Mouse (Mus musculus) thymus, postnatal 14 days (tissue): ENCODE data around the gene Cnot2.

Experiments
- DNase-seq: peaks from one replicate; pipeline ENCODE4 v3.0.0; 2021

The Cnot2 gene

DNA sequence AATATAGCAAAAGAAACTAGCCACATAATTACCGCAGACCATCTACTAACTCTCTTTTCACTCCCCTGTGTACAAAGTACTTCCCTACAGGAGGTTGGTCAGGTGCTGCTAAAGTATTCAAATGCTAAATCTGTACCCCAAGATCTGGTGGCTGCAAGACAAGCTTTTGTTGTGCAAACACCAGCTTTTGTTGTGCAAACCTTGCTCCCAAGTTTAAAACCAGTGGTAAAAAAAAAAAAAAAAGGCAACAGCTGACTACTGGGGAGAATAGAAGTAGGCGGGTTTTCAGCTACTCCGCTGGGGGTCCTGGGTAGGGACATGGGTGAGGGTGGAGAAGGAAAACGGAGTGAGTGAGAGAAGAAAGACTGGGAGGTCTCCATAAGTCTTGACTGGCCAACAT is 19.1 kb downstream of the Cnot2 start:
- DNase-seq, result no peak

DNA sequence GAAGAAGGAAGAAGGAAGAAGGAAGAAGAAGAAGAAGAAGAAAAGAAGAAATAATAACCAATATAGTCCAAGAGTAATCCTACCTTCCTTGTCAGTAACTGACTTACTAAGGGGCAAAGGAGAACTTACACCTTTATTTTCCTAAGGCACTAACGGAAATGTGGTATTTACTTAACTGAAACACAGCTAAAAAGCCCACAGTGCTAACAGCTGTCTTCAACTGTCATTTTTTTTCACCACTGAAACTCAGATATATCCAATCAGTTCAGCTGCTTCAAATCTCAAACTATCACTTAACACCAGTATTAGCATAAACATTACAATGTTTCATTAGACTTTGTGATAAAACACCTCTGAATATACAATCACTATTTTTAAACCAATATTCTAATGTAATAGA is 22.1 kb downstream of the Cnot2 start:
- DNase-seq, result no peak

DNA sequence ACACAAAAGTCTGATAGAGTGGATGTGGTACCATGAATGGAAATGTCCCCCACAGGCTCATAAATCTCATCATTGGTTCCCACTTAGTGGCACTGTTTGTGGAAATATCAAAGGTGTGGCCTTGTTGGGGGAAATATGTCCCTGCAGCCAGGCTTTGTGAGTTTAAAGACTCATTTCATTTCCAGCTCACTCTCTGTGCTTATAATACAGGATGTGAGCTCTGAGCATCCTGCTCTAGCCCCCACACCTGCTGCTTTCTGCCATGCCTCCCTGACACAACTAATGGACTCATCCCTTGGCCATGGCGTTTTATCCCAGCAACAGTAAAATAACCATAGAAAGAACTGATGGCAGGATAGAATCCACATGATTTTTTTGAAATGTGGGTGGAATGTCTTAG is 24.1 kb downstream of the Cnot2 start:
- peak; percentile 45 for DNase-seq

DNA sequence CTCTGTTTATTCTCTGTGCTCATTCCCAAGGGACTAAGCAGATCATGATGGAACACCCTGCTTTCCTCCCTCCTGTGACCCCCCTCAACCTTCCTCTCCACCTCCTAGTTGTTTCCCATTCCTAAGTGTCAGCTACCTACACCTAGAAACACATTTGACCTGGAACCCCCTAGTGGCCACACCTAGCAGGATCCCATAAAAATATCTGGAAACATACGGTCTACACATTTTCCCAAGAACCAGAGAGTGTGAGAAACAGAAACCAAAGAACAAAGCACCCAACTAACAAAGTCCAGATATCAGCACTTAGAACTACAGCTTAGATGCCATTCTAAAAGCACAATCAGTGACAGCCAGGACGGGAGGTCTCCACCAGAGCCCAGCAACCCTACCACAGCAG is 26.9 kb downstream of the Cnot2 start:
- DNase-seq, result peak; percentile 42

DNA sequence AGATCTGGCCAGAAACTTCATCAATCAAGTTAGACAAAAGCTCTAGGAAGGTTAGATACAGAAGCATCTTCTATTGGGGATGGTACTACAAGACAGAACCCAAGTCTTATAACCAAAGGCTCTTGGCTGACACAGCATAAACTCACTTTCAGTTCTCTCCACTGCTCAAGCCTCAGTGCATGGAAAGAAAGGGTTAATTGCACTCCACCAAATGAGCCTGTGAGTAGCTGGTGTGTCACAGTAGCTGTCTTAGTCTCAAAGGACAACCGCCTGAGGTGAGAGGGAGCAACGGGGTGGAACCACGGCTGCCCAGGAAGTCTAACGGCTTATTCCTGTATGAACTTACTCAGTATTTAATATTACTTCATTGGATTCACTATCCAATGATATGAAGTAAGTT is 33.4 kb downstream of the Cnot2 start:
- DNase-seq, result no peak

DNA sequence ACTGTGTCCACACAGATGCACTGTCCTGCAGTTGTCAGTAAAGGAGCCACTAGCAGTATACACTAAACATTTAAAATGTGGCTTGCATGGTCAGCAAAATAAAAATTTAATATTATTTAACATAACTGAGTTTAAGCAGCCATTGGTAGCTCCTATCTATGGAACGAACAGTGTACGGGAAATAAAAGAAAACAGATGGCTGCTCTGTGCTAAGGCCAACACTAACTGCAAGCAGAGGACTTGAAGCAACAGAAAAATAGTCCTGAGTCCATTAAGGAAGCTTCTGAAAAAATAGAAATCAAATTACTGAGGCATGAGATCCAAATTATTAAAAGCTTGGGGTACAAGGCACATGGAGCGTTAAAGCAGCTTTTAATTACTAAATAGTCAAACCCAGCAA is 35.1 kb downstream of the Cnot2 start:
- no peak for DNase-seq

DNA sequence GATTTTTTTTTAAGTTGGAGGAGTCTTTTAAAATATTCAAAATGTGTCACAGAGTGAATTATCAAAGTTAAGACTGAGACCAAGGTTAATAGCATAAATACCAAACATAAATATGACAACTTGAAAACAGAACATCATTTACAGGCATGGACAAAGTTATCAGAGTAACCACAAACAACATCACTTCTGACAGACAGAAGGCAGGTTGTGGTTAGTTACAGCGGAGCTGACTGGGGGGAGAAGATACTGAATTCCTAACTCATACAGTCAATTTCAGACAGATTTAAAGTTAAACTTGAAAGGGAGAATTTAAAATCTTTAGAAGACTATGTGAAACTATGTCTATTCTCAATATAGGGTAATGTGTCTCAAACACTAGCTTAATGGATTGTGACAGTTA is 38.2 kb downstream of the Cnot2 start:
- DNase-seq, result no peak

DNA sequence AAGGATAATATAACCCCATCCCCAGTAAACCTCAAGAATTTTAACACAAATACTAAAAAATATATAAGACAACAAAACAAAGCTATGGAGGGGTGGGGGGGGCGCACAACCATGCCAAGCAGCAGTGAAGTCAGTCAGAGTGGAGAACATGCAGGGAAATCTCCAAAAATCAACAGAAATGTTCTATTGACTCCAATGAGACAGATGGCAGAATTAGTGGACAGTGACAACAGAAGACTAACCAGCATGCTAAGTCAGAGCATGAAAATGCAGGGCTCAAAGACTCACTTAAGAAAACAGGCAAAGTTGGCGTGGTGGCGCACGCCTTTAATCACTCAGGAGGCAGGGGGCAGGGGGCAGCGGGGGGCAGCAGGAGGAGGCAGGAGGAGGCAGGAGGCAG is 40.6 kb downstream of the Cnot2 start:
- DNase-seq, result no peak

DNA sequence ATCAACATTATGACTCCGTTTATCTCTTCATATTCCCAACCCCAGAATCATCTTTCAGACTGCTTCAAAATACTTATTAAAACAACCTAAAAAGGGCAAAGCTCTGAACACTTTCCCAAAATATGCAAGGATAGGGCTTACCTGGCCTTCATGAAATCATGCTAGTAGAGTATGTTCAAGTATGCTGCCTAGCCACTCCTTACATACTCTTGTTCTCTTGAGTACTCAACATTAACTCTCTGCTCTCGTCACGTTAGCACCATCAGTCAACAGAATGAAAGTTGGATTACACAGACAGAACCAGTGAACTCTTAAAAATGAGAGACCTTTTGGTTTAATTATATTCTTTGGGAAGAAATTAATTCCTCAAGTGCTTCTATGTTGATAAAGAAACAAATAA is 43.8 kb downstream of the Cnot2 start:
- DNase-seq, result no peak

DNA sequence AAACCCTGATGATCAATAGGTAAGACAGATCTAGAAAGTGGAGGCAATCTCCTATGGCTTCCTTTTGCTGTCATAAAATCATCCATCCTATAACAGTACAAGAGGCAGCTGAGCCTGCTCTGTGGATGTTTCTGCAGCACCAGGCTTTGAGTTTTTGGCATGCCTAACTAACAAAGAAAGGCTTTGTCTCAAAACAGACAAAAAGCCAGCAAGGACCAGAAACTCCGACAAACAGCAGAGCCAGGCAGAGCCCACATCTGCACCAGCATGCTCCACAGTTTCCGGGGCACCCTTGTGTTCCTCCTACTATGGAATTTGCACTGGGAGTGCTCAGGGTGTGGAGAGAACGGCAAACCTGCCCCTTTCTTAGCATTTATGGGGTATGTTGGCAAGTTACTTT is 47.0 kb downstream of the Cnot2 start:
- no peak for DNase-seq

DNA sequence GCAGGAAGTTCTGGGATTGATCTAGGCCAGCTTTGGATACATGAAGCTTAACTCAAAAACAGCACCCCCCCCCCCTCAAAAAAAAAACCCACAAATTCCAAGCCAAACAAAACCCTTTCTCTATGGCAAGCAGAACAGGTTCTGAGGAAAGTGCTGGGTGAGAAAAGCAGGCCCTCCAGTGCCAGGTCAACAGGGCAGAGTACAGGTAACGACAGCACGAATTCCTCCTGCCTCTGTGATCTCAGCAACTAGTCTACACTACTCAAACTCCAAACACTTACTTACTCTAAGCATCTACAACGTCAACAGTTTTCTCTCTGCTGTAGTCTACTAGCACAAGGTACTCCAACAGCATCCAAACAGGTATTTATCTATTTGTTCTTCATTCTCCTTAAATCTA is 48.8 kb downstream of the Cnot2 start:
- DNase-seq, result no peak

DNA sequence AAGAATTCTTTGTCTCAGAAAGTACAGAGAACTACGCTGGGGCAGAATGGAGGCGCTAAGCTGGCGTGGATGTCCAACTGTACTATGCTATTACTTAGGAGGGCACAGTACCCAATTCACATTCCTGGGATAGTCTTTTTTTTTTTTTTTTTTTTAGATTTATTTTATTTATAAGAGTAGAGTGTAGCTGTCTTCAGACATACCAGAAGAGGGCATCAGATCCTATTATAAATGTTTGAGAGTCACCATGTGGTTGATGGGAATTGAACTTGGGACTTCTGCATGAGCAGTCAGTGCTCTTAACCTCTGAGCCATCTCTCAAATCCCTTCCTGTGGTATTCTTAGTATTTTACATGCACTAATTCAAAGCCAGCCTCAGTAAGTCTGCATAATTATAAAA is 50.2 kb downstream of the Cnot2 start:
- DNase-seq, result no peak

DNA sequence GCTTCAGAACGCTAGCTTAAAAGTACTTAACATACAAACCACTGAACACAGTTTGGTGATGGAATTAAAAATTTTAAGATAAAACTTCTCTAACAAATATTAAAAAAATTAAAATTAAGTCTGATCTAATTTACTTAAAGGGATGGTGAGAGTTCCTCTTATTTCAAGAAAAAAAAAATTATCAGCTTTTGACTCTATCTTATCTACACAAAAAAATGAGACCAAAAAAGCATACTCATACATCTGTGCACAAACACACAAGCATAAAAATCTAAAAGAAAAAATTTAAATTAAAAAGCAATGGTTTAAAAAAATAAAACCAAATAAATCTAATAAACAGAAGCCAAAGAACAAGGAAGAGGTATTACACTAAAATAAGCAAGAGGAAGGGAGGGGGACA is 61.7 kb downstream of the Cnot2 start:
- DNase-seq, result no peak

DNA sequence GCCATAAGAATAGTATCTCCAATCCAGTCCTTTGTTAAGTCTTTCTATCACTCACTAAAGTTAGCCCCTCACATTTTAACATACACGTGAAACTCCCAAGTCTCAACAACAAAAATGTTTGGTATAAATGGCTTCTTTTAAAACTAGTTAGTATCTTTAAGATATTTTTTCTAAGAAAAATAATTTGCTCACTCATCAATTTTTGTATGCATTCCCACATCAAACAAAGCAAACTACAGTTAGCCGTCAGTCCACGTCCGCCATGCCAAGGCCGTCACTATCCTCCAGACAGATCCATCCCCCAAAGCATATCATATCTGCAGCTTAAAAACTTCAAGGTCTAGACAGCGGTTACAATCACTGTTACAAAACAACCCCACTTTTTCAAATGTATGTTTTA is 65.7 kb downstream of the Cnot2 start:
- no peak for DNase-seq

DNA sequence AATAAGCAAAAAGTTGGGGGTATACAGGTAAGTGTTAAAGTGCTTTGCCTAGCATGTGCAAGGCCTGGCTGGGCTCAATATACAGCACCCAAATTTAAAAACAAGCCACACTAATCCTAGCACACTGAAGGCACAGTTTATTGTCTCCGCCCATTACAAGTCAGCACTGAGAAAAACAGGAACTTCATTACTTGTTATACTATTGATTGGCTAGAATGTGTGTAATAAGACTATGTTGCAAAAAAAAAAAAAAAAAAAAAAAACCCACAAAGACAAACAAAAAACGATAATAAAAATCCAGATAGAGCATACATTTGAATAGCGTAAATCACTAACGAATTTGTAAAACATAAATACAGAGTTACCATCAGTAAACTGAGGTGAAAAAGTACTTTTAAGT is 66.2 kb downstream of the Cnot2 start:
- DNase-seq, result no peak

DNA sequence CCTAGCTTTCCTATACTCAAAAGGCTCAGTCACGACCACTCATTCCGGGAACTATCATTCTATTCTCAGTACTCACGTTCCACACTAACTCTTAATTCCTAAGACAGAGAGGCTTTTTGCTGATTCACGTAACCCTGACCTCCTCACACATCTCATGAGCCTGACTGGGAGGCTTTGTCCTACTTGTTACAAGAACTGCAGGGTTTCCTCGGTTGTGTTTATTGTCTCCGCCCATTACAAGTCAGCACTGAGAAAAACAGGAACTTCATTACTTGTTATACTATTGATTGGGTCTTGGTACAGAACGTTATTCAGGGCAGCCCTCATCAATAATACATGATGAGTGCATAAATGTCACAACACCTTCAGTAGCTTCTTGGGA is 68.1 kb downstream of the Cnot2 start:
- no peak for DNase-seq

DNA sequence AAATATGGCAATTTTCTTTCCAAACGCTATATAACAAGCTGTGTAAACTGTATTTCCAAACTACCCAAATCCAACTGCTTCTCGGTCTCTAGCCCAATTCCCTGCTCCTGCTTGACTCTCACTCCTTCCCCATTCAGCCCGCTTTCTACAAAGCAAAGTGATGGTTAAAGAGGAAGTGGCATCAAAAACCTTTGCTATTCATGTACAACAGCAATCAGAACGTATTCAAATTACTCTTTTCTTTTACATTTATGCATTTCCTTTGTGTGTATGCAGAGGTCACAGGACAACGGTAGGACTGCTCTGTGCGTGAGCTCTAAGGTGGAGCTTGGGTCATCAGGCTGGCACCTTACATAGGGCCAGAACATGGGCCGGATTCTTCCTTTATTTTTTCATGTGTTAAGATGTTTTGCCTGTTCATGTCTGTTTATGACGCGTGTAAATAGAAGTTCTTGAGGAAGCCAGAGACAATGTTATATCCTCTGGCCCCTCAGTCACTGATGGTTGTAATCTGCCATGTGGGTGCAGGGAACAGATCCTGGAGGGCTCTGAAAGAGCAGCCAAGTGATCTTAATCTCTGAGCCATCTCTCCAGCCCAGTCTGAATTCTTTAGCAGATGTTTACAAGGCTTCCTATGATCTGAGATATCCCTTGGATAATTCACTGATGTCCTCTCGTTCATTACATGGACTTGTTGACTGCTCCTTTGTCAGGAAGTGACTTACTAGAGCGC is 68.6 kb downstream of the Cnot2 start:
- no peak for DNase-seq

DNA sequence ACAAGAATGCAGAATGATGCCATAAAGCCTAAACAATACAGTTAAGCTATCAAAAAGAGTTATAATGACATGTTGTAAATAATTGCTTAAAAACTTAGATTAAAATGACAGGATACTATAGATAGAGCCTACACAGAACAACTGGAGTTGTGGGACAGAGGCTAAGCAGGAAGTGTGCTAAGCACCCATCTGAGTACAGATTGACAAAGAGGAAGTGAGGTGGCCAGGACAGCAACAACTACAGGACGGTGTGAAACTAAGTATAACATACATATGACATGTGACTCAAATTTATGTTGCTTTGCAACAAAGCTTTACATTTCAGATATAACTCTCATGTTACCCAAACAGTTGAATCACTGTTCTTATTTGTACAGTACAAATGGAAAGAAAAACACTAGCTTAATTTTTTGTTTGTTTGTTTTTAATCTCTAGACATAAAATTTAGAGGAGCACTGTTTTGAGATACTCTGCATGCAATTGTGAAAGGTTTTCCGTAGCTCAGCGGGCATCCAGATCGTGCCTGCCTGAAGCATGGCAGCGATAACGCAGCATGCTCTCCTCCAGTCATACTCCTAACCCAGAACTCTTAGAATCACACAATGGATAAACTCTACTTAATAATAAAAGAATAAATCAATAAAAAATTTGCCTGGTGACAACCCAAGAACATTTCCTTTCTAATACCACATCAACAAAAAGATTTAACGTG is 75.9 kb downstream of the Cnot2 start:
- DNase-seq, result no peak

DNA sequence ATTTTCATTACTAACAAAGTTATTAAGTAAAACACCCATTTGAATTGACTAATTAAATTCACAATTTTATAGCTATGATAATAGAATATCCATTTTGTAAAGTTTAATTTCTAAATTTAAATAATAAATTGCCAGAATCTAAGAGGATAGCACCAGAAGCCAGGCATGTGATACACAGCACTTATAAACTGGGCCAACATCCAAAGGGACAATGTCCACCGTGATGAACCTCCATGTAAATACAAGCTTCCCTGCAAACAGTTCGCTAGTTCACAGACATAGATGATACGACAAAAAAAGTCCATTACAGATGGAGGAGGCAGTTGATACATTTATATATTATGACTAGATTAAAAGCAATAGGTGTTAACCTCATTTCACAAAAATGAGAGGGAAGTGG is 88.5 kb downstream of the Cnot2 start:
- no peak for DNase-seq

DNA sequence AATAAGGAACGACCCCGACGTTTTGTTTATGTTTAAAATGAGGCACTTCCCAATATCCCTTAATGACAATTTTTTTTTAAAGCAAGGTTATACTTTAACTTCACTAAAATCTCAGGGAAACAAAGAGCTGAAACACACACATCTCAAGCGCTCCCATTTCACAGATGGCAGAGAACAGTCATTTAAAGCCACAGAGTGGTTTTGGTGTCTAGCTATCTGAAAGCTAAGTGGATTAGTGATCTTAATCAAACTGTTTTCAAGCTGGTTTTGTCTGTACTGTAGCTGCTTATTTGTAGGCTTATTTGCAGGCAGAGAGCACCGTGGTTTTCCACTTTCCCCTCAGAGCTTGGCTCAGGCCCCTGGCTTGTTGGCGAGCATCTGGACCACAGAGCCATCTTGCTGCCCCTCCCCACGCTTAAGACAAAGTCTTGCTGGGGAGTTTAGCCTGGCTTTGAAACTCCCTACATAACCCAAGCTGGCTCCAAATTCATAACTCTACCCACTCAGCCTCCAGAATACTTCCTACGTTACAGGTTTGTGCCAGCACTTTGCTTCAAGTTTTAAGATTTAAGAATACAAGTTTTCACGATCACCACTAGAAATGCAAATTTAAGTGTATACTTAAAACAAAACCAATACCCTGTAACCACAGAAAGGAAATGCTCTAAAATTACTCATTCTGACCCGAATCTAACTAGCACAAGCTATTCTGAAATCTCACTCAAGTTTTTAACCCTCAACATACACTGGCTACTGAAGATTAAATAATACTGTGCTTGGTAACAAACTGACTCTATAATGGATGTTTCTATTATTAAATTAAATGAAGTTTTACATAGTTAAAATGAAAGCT is 94.2 kb downstream of the Cnot2 start:
- DNase-seq, result no peak

DNA sequence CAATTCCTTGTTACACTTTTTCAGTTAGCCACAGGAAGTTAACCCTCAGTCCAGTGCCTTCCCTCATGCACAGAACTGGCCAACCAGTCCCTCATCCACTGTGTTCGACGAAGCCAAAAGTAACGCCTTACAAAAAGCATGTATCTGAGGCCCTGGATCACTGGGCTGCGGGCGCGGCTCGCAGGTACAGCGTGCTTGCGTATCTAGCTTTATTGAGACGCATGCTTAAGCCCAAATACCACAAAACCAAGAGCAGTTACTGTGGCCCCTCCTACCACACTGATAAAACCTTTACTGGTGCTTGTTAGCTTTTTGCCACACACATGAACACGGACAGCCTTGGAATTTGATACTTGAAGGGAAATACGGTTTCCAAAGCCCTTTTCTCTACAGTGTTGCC is 99.4 kb downstream of the Cnot2 start:
- no peak for DNase-seq

DNA sequence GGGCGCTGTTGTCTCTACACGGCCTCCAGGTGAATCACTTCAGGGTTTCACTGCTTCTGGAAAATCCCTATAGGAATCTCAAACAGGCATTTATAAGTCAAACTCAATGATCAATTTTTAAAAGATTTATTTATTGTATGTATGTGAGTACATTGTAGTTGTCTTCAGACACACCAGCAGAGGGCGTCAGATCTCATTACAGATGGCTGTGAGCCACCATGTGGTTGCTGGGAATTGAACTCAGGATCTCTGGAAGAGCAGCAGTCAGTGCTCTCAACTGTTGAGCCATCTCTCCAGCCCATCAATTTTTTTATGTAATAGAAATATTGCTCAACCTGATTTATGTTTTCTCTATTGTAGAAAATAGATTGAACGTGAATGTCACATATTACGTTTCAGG is 100.3 kb downstream of the Cnot2 start:
- DNase-seq, result no peak

DNA sequence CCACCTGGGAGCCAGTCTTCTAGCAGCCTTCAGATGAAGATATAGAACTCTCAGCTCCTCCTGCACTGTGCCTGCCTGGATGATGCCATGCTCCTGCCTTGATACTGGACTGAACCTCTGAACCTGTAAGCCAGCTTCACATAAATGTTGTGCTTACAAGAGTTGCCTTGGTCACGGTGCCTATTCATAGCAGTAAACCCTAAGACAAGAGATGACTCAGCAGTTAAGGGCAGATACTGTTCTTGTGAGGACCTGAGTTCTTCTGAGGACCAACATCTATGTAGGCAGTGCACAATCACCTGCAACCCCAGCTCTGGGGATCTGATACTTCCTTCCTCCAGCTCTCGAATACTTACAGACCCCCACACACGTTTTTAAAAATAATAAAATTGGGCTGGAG is 104.8 kb downstream of the Cnot2 start:
- DNase-seq, result no peak

DNA sequence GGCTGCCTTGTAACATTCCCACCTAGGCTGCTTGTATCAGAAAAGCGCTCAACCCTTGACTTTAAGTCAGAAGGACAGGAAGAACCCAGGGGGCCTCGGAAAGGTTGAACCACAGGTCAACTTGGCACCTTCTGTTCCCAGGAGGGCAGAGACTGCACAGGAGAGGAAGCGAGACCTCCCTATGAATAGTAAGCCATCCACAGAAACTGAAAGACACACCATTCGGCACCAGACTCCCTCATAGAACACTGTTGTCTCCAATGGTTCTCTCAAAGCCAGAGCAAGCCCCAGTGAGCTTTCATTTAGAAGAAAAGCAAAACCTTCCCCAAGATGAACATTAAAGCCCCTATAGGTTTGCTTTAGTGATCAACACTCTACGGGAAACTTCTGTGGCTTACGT is 105.6 kb downstream of the Cnot2 start:
- no peak for DNase-seq
